ENCODE assay signal across 9 mouse cellular contexts in genomic region chr1:153014431-153015186, GRCm38 (mm10). TPM values are rescaled to one million over a fixed set of nuclear protein-coding genes. Genes with fewer than 3 reads are reported as not detected.
DNase-seq lines count a peak whose midpoint lies in the region; ATAC-seq lines count a peak whose summit lies in the region.
"Had no signal": no experiment of that assay in that cellular context is flagged by ENCODE, and none has a peak within 500 bp of the region (broad histone marks: within the 10 kb centered on the region; RNA-seq: fewer than 3 reads in every experiment).

No protein-coding gene starts in this region.

- H3K4me2 ChIP-seq in embryonic facial prominence, embryonic 11.5 days (ENCODE audit: low read depth, low read length): no peak overlapping the region
- H3K4me2 ChIP-seq in heart, embryonic 14.5 days (ENCODE audit: low read length): no peak overlapping the region
- H3K4me2 ChIP-seq in neural tube, embryonic 12.5 days (replicated peaks): peak overlapping the region; percentile 33

- no peak; the same call in 1 of the 2 replicates for ATAC-seq in embryonic facial prominence, embryonic 11.5 days (replicated peaks; ENCODE audit: insufficient number of reproducible peaks, low FRiP score, low TSS enrichment, low read depth)
- 0 out of 2 replicates have a peak, but pooled peaks have one; percentile 50 for ATAC-seq in heart, embryonic 14.5 days (ENCODE audit: insufficient number of reproducible peaks, insufficient read depth, low FRiP score, low read depth)
- peak; percentile 30 for ATAC-seq in neural tube, embryonic 12.5 days (ENCODE audit: low FRiP score, low read depth)
- ATAC-seq in megakaryocyte, adult 5-6 weeks (ENCODE audit: poor library complexity, severe bottlenecking): no peak

- H3K4me1 ChIP-seq in embryonic facial prominence, embryonic 11.5 days (ENCODE audit: control insufficient read depth, insufficient read depth, low read length): peaks cover 2% of the 10 kb centered on the region; the same call in 1 of the 2 replicates
- peaks cover 3 to 5% of the 10 kb centered on the region in 2 experiments; a peak in 2 of 4 replicates for H3K4me1 ChIP-seq in heart, embryonic 14.5 days (ENCODE audit: control insufficient read depth in 2 of 2, insufficient read depth in 2 of 2, low read length in 2 of 2)
- peaks cover 36% of the 10 kb centered on the region for H3K4me1 ChIP-seq in neural tube, embryonic 12.5 days

- H3K27me3 ChIP-seq in embryonic facial prominence, embryonic 11.5 days (ENCODE audit: control insufficient read depth, insufficient read depth, low read length): no peaks in the 10 kb centered on the region
- H3K27me3 ChIP-seq in heart, embryonic 14.5 days (ENCODE audit: control insufficient read depth, insufficient read depth, low read length): no peaks in the 10 kb centered on the region
- H3K27me3 ChIP-seq in neural tube, embryonic 12.5 days (replicated peaks): no peaks in the 10 kb centered on the region

- 22% methylated on average over 14 of the region's 14 CpGs for WGBS in embryonic facial prominence, embryonic 11.5 days
- WGBS in heart, embryonic 14.5 days: 49% methylated on average over 14 of the region's 14 CpGs
- 15% methylated on average over 14 of the region's 14 CpGs for WGBS in neural tube, embryonic 12.5 days

- DNase-seq in right cerebral cortex, postnatal 10 days (ENCODE audit: low spot score in 2 of 2): peak; percentile 62
- no peak for DNase-seq in right cerebral cortex, postnatal 25 days
- DNase-seq in embryonic facial prominence, embryonic 11.5 days (ENCODE audit: low spot score): peak; percentile 24
- peak; percentile 36 to 61 for DNase-seq in kidney, postnatal 36 days
- DNase-seq in right cerebral cortex, postnatal 14 days: no peak

- H3K36me3 ChIP-seq in embryonic facial prominence, embryonic 11.5 days (replicated peaks; ENCODE audit: control insufficient read depth, insufficient read depth, low read depth, low read length): no peaks in the 10 kb centered on the region
- no peaks in the 10 kb centered on the region for H3K36me3 ChIP-seq in heart, embryonic 14.5 days (ENCODE audit: control insufficient read depth, insufficient read depth, low read length)
- H3K36me3 ChIP-seq in neural tube, embryonic 12.5 days: no peaks in the 10 kb centered on the region

- no peaks in the 10 kb centered on the region for H3K9me3 ChIP-seq in embryonic facial prominence, embryonic 11.5 days (replicated peaks; ENCODE audit: control insufficient read depth, low read length)
- H3K9me3 ChIP-seq in heart, embryonic 14.5 days (ENCODE audit: control insufficient read depth, low read length): no peaks in the 10 kb centered on the region
- H3K9me3 ChIP-seq in neural tube, embryonic 12.5 days: no peaks in the 10 kb centered on the region

- no peak overlapping the region for H3K27ac ChIP-seq in embryonic facial prominence, embryonic 11.5 days (replicated peaks; ENCODE audit: low read depth, low read length)
- peak overlapping the region; percentile 7 to 13; a peak in 2 of 4 replicates for H3K27ac ChIP-seq in heart, embryonic 14.5 days (replicated peaks in 1 of 2; ENCODE audit: control insufficient read depth in 1 of 2, insufficient read depth in 1 of 2, low read depth in 2 of 2, low read length in 2 of 2)
- H3K27ac ChIP-seq in neural tube, embryonic 12.5 days: peak overlapping the region; percentile 59
- H3K27ac ChIP-seq: liver, embryonic 14.5 days had no signal

- no peak overlapping the region for H3K4me3 ChIP-seq in embryonic facial prominence, embryonic 11.5 days (ENCODE audit: low read depth, low read length)
- no peak overlapping the region for H3K4me3 ChIP-seq in heart, embryonic 14.5 days (ENCODE audit: control insufficient read depth in 1 of 2, insufficient read depth in 1 of 2, low read depth in 1 of 2, low read length in 2 of 2)
- H3K4me3 ChIP-seq in neural tube, embryonic 12.5 days: no peak overlapping the region

- no peak overlapping the region for H3K9ac ChIP-seq in embryonic facial prominence, embryonic 11.5 days (replicated peaks; ENCODE audit: low read length)
- H3K9ac ChIP-seq in heart, embryonic 14.5 days (ENCODE audit: low read length): no peak overlapping the region
- H3K9ac ChIP-seq in neural tube, embryonic 12.5 days: peak overlapping the region; percentile 36; the same call in 1 of the 2 replicates
- H3K9ac ChIP-seq: liver, embryonic 14.5 days had no signal

RNA-seq across cellular contexts. Expression of gene Nmnat2, which starts 59.8 kb away (rescaled TPM):
- 4.3 and 6.8 TPM in 2 replicates for polyA plus RNA-seq in embryonic facial prominence, embryonic 11.5 days (2014; fragmentation: Nextera tagmentation; extraction: Ambion mirVana)
- 1.0 and 1.1 TPM in 2 replicates for polyA plus RNA-seq in heart, embryonic 14.5 days (2014; fragmentation: Nextera tagmentation; extraction: Ambion mirVana)
- 51.1 and 52.2 TPM in 2 replicates for polyA plus RNA-seq in neural tube, embryonic 12.5 days (2016; fragmentation: Nextera tagmentation; extraction: Ambion mirVana)
- not detected in 2 replicates for total RNA-seq in megakaryocyte, adult 5-6 weeks (2015)
- not detected in 2 replicates for total RNA-seq in megakaryocyte, adult 5-6 weeks (2017)

Comparison
In these comparisons a context has a peak if more than half of its experiments do, and no peak if none do; other contexts are left out.
1. DNase-seq: peak in right cerebral cortex, postnatal 10 days (2 of 2), embryonic facial prominence, embryonic 11.5 days (single experiment) and kidney, postnatal 36 days (2 of 2); none in right cerebral cortex, postnatal 25 days (single experiment) and right cerebral cortex, postnatal 14 days (single experiment).
2. ATAC-seq: peak in heart, embryonic 14.5 days (single experiment) and neural tube, embryonic 12.5 days (single experiment); none in embryonic facial prominence, embryonic 11.5 days (single experiment) and megakaryocyte, adult 5-6 weeks (single experiment).